26 mouse cellular contexts compared by ENCODE assay signal in genomic region chr10:25275492-25275891, GRCm38 (mm10). TPM values are rescaled to one million over a fixed set of nuclear protein-coding genes. Genes with fewer than 3 reads are reported as not detected.
DNase-seq lines count a peak whose midpoint lies in the region; ATAC-seq and TF ChIP-seq lines count a peak whose summit lies in the region.
"Had no signal": no experiment of that assay in that cellular context is flagged by ENCODE, and none has a peak within 500 bp of the region (broad histone marks: within the 10 kb centered on the region; RNA-seq: fewer than 3 reads in every experiment).

No protein-coding gene starts in this region.

- H3K9me3 ChIP-seq in kidney, postnatal 0 days (replicated peaks; ENCODE audit: low read length) = no peaks in the 10 kb centered on the region
- no peaks in the 10 kb centered on the region for H3K9me3 ChIP-seq in hindbrain, embryonic 11.5 days (ENCODE audit: control insufficient read depth, low read length)
- H3K9me3 ChIP-seq: embryonic facial prominence, embryonic 15.5 days; heart, embryonic 10.5 days; hindbrain, embryonic 13.5 days; neural tube, embryonic 12.5 days had no signal

- peak; percentile 32 for DNase-seq in gastrocnemius, adult 18-20 months (ENCODE audit: low spot score)
- no peak for DNase-seq in gastrocnemius, adult 8-10 months (ENCODE audit: low spot score in 2 of 2)
- DNase-seq in kidney, postnatal 0 days (ENCODE audit: low spot score) = peak; percentile 33
- DNase-seq in kidney, adult 2 months = no peak
- DNase-seq in 3134 (ENCODE audit: extremely low read depth, insufficient read length, low spot score) (peak; percentile 46), NIH3T3 (ENCODE audit: low read depth) (peak; percentile 72)
- DNase-seq in hindbrain, embryonic 11.5 days (ENCODE audit: low spot score) = no peak
- no peak for DNase-seq in layer of hippocampus, postnatal 36 days
- DNase-seq: adrenal gland, postnatal 14 days; cerebellum, adult 2 months; cerebellum, postnatal 36 days; embryo, embryonic 11 days; heart, postnatal 14 days; kidney, adult 8-10 months; kidney, postnatal 14 days; liver; lung, postnatal 36 days; midbrain, embryonic 14.5 days; right cerebral cortex, postnatal 14 days; spleen, adult 18-20 months; thymus, postnatal 14 days had no signal

- no peak for ATAC-seq in kidney, postnatal 0 days (replicated peaks; ENCODE audit: low FRiP score, low read depth)
- ATAC-seq in hindbrain, embryonic 11.5 days (ENCODE audit: low FRiP score) = no peak
- ATAC-seq: forebrain, embryonic 16.5 days had no signal

- TF ChIP-seq CTCF in kidney, postnatal 0 days (IDR thresholded peaks at IDR 0.05; ENCODE audit: low read depth) = no peak
- no peak for TF ChIP-seq CTCF in kidney, adult 2 months (conservative IDR thresholded peaks at IDR 0.05; ENCODE audit: insufficient read depth, insufficient read length, low read depth, low read length)

- WGBS in kidney, postnatal 0 days = 68% methylated on average over 7 of the region's 7 CpGs
- WGBS in kidney, adult 2 months = 79% methylated on average over 7 of the region's 7 CpGs
- WGBS in hindbrain, embryonic 11.5 days = 80% methylated on average over 7 of the region's 7 CpGs

- H3K4me3 ChIP-seq in kidney, postnatal 0 days (replicated peaks; ENCODE audit: low read depth, low read length) = no peak overlapping the region
- no peak overlapping the region for H3K4me3 ChIP-seq in kidney, adult 2 months (ENCODE audit: insufficient read depth, low read depth, low read length)
- H3K4me3 ChIP-seq in hindbrain, embryonic 11.5 days (ENCODE audit: low read depth, low read length) = no peak overlapping the region
- H3K4me3 ChIP-seq: embryonic facial prominence, embryonic 15.5 days; heart, embryonic 10.5 days; hindbrain, embryonic 13.5 days; neural tube, embryonic 12.5 days had no signal

- no peak for TF ChIP-seq POLR2A in kidney, adult 2 months (IDR thresholded peaks at IDR 0.05; ENCODE audit: low read depth, low read length)

- H3K4me1 ChIP-seq in kidney, postnatal 0 days (replicated peaks; ENCODE audit: insufficient read depth, low read length) = no peaks in the 10 kb centered on the region
- H3K4me1 ChIP-seq in kidney, adult 2 months (ENCODE audit: control insufficient read depth, insufficient read depth, low read length) = no peaks in the 10 kb centered on the region
- H3K4me1 ChIP-seq in hindbrain, embryonic 11.5 days (replicated peaks; ENCODE audit: control insufficient read depth, insufficient read depth, low read length) = no peaks in the 10 kb centered on the region; the same call in 1 of the 2 replicates
- H3K4me1 ChIP-seq: hindbrain, embryonic 13.5 days; neural tube, embryonic 12.5 days had no signal

- H3K9ac ChIP-seq in kidney, postnatal 0 days (ENCODE audit: low read depth, low read length) = no peak overlapping the region
- no peak overlapping the region for H3K9ac ChIP-seq in hindbrain, embryonic 11.5 days (ENCODE audit: low read depth, low read length)
- H3K9ac ChIP-seq: embryonic facial prominence, embryonic 15.5 days; hindbrain, embryonic 13.5 days; neural tube, embryonic 12.5 days had no signal

- no peaks in the 10 kb centered on the region for H3K27me3 ChIP-seq in kidney, postnatal 0 days (ENCODE audit: insufficient read depth, low read length)
- H3K27me3 ChIP-seq in kidney, adult 2 months (replicated peaks; ENCODE audit: control insufficient read depth, insufficient read depth, low read length) = no peaks in the 10 kb centered on the region
- no peaks in the 10 kb centered on the region for H3K27me3 ChIP-seq in hindbrain, embryonic 11.5 days (ENCODE audit: control insufficient read depth, insufficient read depth, low read length)
- H3K27me3 ChIP-seq: embryonic facial prominence, embryonic 15.5 days; hindbrain, embryonic 13.5 days; neural tube, embryonic 12.5 days had no signal

- no peak overlapping the region for H3K27ac ChIP-seq in kidney, postnatal 0 days
- H3K27ac ChIP-seq in kidney, adult 2 months (ENCODE audit: insufficient read depth, low read depth, low read length) = no peak overlapping the region
- H3K27ac ChIP-seq in hindbrain, embryonic 11.5 days (ENCODE audit: low read depth, low read length) = no peak overlapping the region
- H3K27ac ChIP-seq: embryonic facial prominence, embryonic 15.5 days; heart, embryonic 10.5 days; hindbrain, embryonic 13.5 days; neural tube, embryonic 12.5 days had no signal

- H3K36me3 ChIP-seq in kidney, postnatal 0 days (ENCODE audit: insufficient read depth, low read length) = no peaks in the 10 kb centered on the region
- no peaks in the 10 kb centered on the region for H3K36me3 ChIP-seq in kidney, adult 2 months (ENCODE audit: control insufficient read depth, insufficient read depth, low read length)
- no peaks in the 10 kb centered on the region for H3K36me3 ChIP-seq in hindbrain, embryonic 11.5 days (ENCODE audit: control insufficient read depth, insufficient read depth, low read length)
- H3K36me3 ChIP-seq: embryonic facial prominence, embryonic 15.5 days; hindbrain, embryonic 13.5 days; neural tube, embryonic 12.5 days had no signal

- H3K4me2 ChIP-seq in kidney, postnatal 0 days (ENCODE audit: low read length) = no peak overlapping the region
- H3K4me2 ChIP-seq in hindbrain, embryonic 11.5 days (replicated peaks; ENCODE audit: low read depth, low read length) = no peak overlapping the region
- H3K4me2 ChIP-seq: embryonic facial prominence, embryonic 15.5 days; hindbrain, embryonic 13.5 days; neural tube, embryonic 12.5 days had no signal

RNA-seq across cellular contexts. Expression of gene Akap7, which starts 32.2 kb away (rescaled TPM):
- 10 to 100 TPM; 14.7 to 20.7 TPM for total RNA-seq in gastrocnemius, adult 18-20 months (2021)
- total RNA-seq in gastrocnemius, adult 8-10 months (2022) = 10 to 100 TPM; 12.8 to 19.5 (median 16.1) TPM
- 33.2 and 40.3 TPM in 2 replicates for polyA plus RNA-seq in kidney, postnatal 0 days (2015; fragmentation: Nextera tagmentation; extraction: Ambion mirVana)
- polyA plus RNA-seq in kidney, adult 2 months (2012; rRNA removed) = 9.8 and 11.9 TPM in 2 replicates
- 17.7 and 22.6 TPM in 2 replicates for polyA plus RNA-seq in hindbrain, embryonic 11.5 days (2014; fragmentation: Nextera tagmentation; extraction: Ambion mirVana)
- total RNA-seq in layer of hippocampus, postnatal 36 days (2021) = 10 to 100 TPM; 53.2 to 53.5 TPM

Comparison
In these comparisons a context has a peak if more than half of its experiments do, and no peak if none do; other contexts are left out.
1. DNase-seq: peak in gastrocnemius, adult 18-20 months (single experiment), kidney, postnatal 0 days (single experiment), 3134 (single experiment) and NIH3T3 (single experiment); none in gastrocnemius, adult 8-10 months (0 of 2), kidney, adult 2 months (single experiment), hindbrain, embryonic 11.5 days (single experiment) and layer of hippocampus, postnatal 36 days (0 of 2).